Mouse (Mus musculus): ENCODE measurements around the gene Shisa8. TPM values are rescaled to one million over a fixed set of nuclear protein-coding genes. Genes with fewer than 3 reads are reported as not detected.

The Shisa8 gene
- total and polyA plus RNA-seq, 2 experiments from 2014 or later: 0.07 to 7.5 TPM

GRCm38 (mm10) chr15:82211281-82211680 lies 1.3 kb downstream of the Shisa8 start:
- H3K36me3 ChIP-seq (replicated peaks; ENCODE audit: control insufficient read depth, insufficient read depth, low read length): no peaks in the 10 kb centered on the region
- H3K4me2 ChIP-seq (ENCODE audit: low read depth, low read length): peak overlapping the region; percentile 72
- ATAC-seq (ENCODE audit: insufficient read depth, low read depth): no peak
- DNase-seq (ENCODE audit: low spot score): no peak
- H3K27me3 ChIP-seq (ENCODE audit: control insufficient read depth, insufficient read depth, low read length): peaks cover 89% of the 10 kb centered on the region
- no peak for TF ChIP-seq CTCF (IDR thresholded peaks at IDR 0.05; ENCODE audit: low read depth)
- TF ChIP-seq EP300 (IDR thresholded peaks at IDR 0.05; ENCODE audit: low read depth): no peak
- 3% methylated on average over 11 of the region's 11 CpGs for WGBS
- peaks cover 21% of the 10 kb centered on the region for H3K4me1 ChIP-seq (ENCODE audit: control insufficient read depth, insufficient read depth)
- H3K9ac ChIP-seq (replicated peaks; ENCODE audit: low read depth, low read length): no peak overlapping the region
- no peak overlapping the region for H3K27ac ChIP-seq (ENCODE audit: low read depth)
- H3K9me3 ChIP-seq (replicated peaks; ENCODE audit: control insufficient read depth, low read length): no peaks in the 10 kb centered on the region
- peak overlapping the region; percentile 51 for H3K4me3 ChIP-seq (ENCODE audit: low read depth, low read length)

DNA sequence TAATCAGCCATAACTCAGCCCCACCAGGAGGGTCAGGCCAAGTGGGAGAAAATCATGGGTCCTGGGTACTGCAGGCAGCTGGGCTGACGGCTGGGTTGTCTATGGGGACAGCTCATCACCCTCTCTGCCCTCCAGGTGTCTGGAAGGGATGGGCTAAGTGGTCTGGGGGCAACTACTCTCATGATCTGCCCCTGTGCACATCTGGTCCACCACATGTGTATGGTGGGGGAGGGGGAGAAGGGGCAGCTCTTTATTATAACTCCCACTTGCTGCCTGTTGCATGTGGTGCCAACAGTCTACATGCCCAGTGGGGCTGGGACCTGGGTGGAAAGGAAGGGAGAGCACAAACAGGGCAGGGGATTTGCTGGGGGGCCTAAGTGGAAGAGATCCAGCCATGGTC lies 1.8 kb downstream of the Shisa8 start:
- no peak overlapping the region for H3K4me3 ChIP-seq (ENCODE audit: low read depth, low read length)
- H3K27me3 ChIP-seq (ENCODE audit: control insufficient read depth, insufficient read depth, low read length): peaks cover 85% of the 10 kb centered on the region
- no peak for DNase-seq (ENCODE audit: low spot score)
- no peak overlapping the region for H3K4me2 ChIP-seq (ENCODE audit: low read depth, low read length)
- H3K36me3 ChIP-seq (replicated peaks; ENCODE audit: control insufficient read depth, insufficient read depth, low read length): no peaks in the 10 kb centered on the region
- no peak overlapping the region for H3K9ac ChIP-seq (replicated peaks; ENCODE audit: low read depth, low read length)
- 70% methylated on average over 1 of the region's 1 CpGs for WGBS
- H3K27ac ChIP-seq (ENCODE audit: low read depth): no peak overlapping the region
- H3K9me3 ChIP-seq (replicated peaks; ENCODE audit: control insufficient read depth, low read length): no peaks in the 10 kb centered on the region
- H3K4me1 ChIP-seq (ENCODE audit: control insufficient read depth, insufficient read depth): peaks cover 21% of the 10 kb centered on the region
- TF ChIP-seq EP300 (IDR thresholded peaks at IDR 0.05; ENCODE audit: low read depth) (no peak), CTCF (IDR thresholded peaks at IDR 0.05; ENCODE audit: low read depth) (no peak)
- ATAC-seq (ENCODE audit: insufficient read depth, low read depth): no peak

DNA sequence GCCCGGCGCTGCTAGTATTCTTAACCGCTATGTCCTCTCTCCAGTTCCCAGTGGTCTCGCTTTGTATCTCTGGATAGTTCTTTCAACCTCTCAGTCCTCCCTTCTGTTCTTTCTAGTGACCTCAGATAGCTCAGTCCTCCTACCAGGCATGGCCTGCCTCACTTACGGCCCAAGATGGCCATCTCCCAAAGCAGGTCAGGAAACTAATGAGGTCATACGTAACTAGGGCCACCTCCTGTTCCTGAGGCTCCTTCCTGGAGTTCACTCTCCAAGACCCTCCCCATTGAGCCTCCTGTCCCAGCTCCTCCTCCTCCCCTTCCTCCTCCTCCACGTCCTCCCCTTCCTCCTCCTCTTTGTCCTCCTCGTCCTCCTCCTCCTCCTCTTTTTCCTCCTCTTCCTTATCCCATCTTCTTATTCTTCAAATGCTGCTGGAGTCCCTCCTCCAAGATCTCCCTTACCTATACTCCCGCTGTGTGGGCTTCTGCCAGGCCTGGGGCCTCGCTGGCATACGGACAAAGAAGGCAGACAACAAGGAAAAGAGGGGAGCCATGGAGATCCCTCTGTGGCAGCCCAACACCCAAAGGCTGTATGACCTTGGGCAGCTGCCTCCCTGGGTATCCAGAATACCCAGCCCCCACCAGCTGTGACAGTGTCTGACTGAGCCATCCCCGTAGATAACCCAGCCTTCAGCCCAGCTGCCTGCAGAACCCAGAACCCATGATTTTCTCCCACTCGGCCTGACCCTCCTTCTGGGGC lies 3.1 kb downstream of the Shisa8 start:
- Histone ChIP-seq H3K4me2 (ENCODE audit: low read depth, low read length) (no peak overlapping the region), H3K4me1 (ENCODE audit: control insufficient read depth, insufficient read depth) (peaks cover 22% of the 10 kb centered on the region; the same call in 1 of the 2 replicates), H3K4me3 (ENCODE audit: low read depth, low read length) (no peak overlapping the region), H3K27ac (ENCODE audit: low read depth) (no peak overlapping the region), H3K9ac (replicated peaks; ENCODE audit: low read depth, low read length) (no peak overlapping the region), H3K9me3 (replicated peaks; ENCODE audit: control insufficient read depth, low read length) (no peaks in the 10 kb centered on the region), H3K36me3 (replicated peaks; ENCODE audit: control insufficient read depth, insufficient read depth, low read length) (peaks cover 8% of the 10 kb centered on the region; the same call in 1 of the 2 replicates), H3K27me3 (ENCODE audit: control insufficient read depth, insufficient read depth, low read length) (peaks cover 71% of the 10 kb centered on the region)
- TF ChIP-seq EP300 (IDR thresholded peaks at IDR 0.05; ENCODE audit: low read depth) (no peak), CTCF (IDR thresholded peaks at IDR 0.05; ENCODE audit: low read depth) (no peak)
- ATAC-seq (ENCODE audit: insufficient read depth, low read depth): no peak
- DNase-seq (ENCODE audit: low spot score): no peak
- WGBS: 74% methylated on average over 13 of the region's 13 CpGs

- H3K36me3 ChIP-seq (replicated peaks; ENCODE audit: control insufficient read depth, insufficient read depth, low read length): peaks cover 20% of the 10 kb centered on the region
- H3K27ac ChIP-seq (ENCODE audit: low read depth): no peak overlapping the region
- H3K27me3 ChIP-seq (ENCODE audit: control insufficient read depth, insufficient read depth, low read length): peaks cover 62% of the 10 kb centered on the region
- H3K4me2 ChIP-seq (ENCODE audit: low read depth, low read length): no peak overlapping the region
- peaks cover 22% of the 10 kb centered on the region; the same call in 1 of the 2 replicates for H3K4me1 ChIP-seq (ENCODE audit: control insufficient read depth, insufficient read depth)
- DNase-seq (ENCODE audit: low spot score): no peak
- 84% methylated on average over 8 of the region's 8 CpGs for WGBS
- no peaks in the 10 kb centered on the region for H3K9me3 ChIP-seq (replicated peaks; ENCODE audit: control insufficient read depth, low read length)
- no peak overlapping the region for H3K9ac ChIP-seq (replicated peaks; ENCODE audit: low read depth, low read length)
- no peak for TF ChIP-seq CTCF (IDR thresholded peaks at IDR 0.05; ENCODE audit: low read depth)
- no peak overlapping the region for H3K4me3 ChIP-seq (ENCODE audit: low read depth, low read length)
- no peak for ATAC-seq (ENCODE audit: insufficient read depth, low read depth)
Measured at GRCm38 (mm10) chr15:82208307-82208706, 4.3 kb downstream of the Shisa8 start.

DNA sequence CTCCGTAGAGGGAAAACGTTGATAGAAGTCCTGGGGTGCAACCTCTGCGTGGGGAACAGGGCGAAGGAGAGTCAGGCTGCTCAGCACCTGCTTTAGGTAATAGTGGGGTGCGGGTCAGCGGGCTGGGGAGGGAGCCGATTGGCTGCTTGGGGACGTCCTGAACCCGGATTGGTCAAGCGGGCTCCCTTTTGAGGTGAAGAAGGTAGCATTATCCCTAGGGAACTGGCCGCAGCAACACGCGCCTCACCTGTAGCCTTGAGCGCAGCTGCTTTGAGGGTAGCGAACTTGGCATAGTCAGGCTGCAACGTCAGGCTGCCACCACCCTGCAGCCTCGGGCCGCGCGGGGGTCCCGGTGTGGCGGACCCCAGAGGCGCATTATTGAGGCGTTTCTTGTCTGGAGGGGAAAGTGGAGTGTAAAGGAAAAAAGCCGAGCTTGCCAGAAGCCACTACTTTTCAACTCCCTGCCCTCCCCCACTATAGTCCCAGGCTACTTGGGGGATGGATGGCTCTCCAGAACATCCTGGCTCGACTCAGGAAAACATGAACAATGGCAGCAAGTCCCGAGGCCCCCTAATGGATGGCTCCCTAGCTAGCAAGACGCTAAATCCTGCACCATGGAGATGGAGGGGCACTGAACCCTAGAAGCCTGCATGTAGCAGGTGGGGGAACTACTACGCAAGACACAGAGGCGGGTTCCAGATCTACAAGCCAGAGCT lies 5.0 kb downstream of the Shisa8 start:
- no peak overlapping the region for H3K4me3 ChIP-seq (ENCODE audit: low read depth, low read length)
- H3K27ac ChIP-seq (ENCODE audit: low read depth): no peak overlapping the region
- DNase-seq (ENCODE audit: low spot score) (no peak), ATAC-seq (ENCODE audit: insufficient read depth, low read depth) (no peak)
- peaks cover 26% of the 10 kb centered on the region for H3K36me3 ChIP-seq (replicated peaks; ENCODE audit: control insufficient read depth, insufficient read depth, low read length)
- no peak overlapping the region for H3K9ac ChIP-seq (replicated peaks; ENCODE audit: low read depth, low read length)
- no peak for TF ChIP-seq EP300 (IDR thresholded peaks at IDR 0.05; ENCODE audit: low read depth)
- no peak for TF ChIP-seq CTCF (IDR thresholded peaks at IDR 0.05; ENCODE audit: low read depth)
- H3K4me2 ChIP-seq (ENCODE audit: low read depth, low read length): peak overlapping the region; percentile 1; the same call in 1 of the 2 replicates
- no peaks in the 10 kb centered on the region for H3K9me3 ChIP-seq (replicated peaks; ENCODE audit: control insufficient read depth, low read length)
- peaks cover 22% of the 10 kb centered on the region; the same call in 1 of the 2 replicates for H3K4me1 ChIP-seq (ENCODE audit: control insufficient read depth, insufficient read depth)
- H3K27me3 ChIP-seq (ENCODE audit: control insufficient read depth, insufficient read depth, low read length): peaks cover 55% of the 10 kb centered on the region
- 26% methylated on average over 30 of the region's 30 CpGs for WGBS

All from heart, postnatal 0 days (tissue).